Mouse (Mus musculus) lung, postnatal 0 days (tissue): Measurements from ENCODE around the gene Senp7. TPM values are rescaled to one million over a fixed set of nuclear protein-coding genes. Genes with fewer than 3 reads are reported as not detected.
A peak's percentile ranks its signal among the peaks of the same experiment; 100 is the strongest.

ENCODE experiments used
- ATAC-seq: fragments of 200-750 bp; cut with Nextera tagmentation; 2 replicates; pipeline ENCODE4 v1.8.0; 2017; ENCODE audit warnings: moderate library complexity
- DNase-seq: peaks from one replicate; pipeline ENCODE4 v3.0.0-alpha.2; 2016; ENCODE audit warnings: low spot score
- H3K27ac ChIP-seq: fragments of 300-500 bp; sonication (generic); 2 replicates; pipeline ENCODE4 v1.5.1; 2014; ENCODE audit warnings: antibody characterized with exemption, mild to moderate bottlenecking, low read length, mixed read lengths
- H3K27me3 ChIP-seq: fragments of 300-500 bp; sonication (generic); replicated peaks from 2 replicates; pipeline ENCODE4 v1.6.1; 2014; ENCODE audit warnings: low read length, mixed read lengths; ENCODE audit not compliant: insufficient read depth
- H3K36me3 ChIP-seq: fragments of 300-500 bp; sonication (generic); 2 replicates; pipeline ENCODE4 v1.6.1; 2014; ENCODE audit warnings: low read length, mixed read lengths; ENCODE audit not compliant: insufficient read depth
- H3K4me1 ChIP-seq: fragments of 300-500 bp; sonication (generic); 2 replicates; pipeline ENCODE4 v1.6.1; 2014; ENCODE audit warnings: antibody characterized with exemption, low read depth, low read length, mixed read lengths; ENCODE audit not compliant: insufficient read depth
- H3K4me2 ChIP-seq: fragments of 300-500 bp; sonication (generic); replicated peaks from 2 replicates; pipeline ENCODE4 v1.6.1; 2014; ENCODE audit warnings: low read depth, mild to moderate bottlenecking, low read length, moderate library complexity, mixed read lengths
- H3K4me3 ChIP-seq: fragments of 300-500 bp; sonication (generic); 2 replicates; pipeline ENCODE4 v1.5.1; 2014; ENCODE audit warnings: low read depth, low read length
- H3K9ac ChIP-seq: fragments of 300-500 bp; sonication (generic); replicated peaks from 2 replicates; pipeline ENCODE4 v1.6.1; 2014; ENCODE audit warnings: low read depth, mild to moderate bottlenecking
- H3K9me3 ChIP-seq: fragments of 300-500 bp; sonication (generic); 2 replicates; pipeline ENCODE4 v1.6.1; 2016; ENCODE audit warnings: low read length, mixed read lengths
- CTCF ChIP-seq: IDR thresholded peaks from 2 replicates; pipeline ENCODE4 v1.5.1; 2016; ENCODE audit warnings: antibody characterized with exemption, mild to moderate bottlenecking
- EP300 ChIP-seq: IDR thresholded peaks from 2 replicates; pipeline ENCODE4 v1.6.1; 2016; ENCODE audit warnings: antibody characterized with exemption, mild to moderate bottlenecking, control low read depth
- WGBS: fragments of 180-500 bp; shearing (Covaris S2); extraction: QIAGEN DNeasy Blood & Tissue Kit; methylation state at CpG from one replicate; pipeline ENCODE4 v1.1.7; 2014; 5-methylcytosine and 5-hydroxymethylcytosine counted together
- polyA plus RNA-seq: library from polyadenylated mRNA; unstranded; fragments of >200 nt; fragmentation: Nextera tagmentation; extraction: Ambion mirVana; gene quantifications from 2 replicates; pipeline ENCODE4 v1.2.1, GENCODE M21; 2015

Senp7 gene
- polyA plus RNA-seq, 1 experiment from 2014 or later = 19.9 TPM

- Histone ChIP-seq H3K27me3 (no peaks in the 10 kb centered on the region), H3K27ac (peak within 1 kb of the TSS; percentile 92), H3K36me3 (no peaks in the 10 kb centered on the region), H3K9ac (peak within 1 kb of the TSS; percentile 80), H3K4me1 (peaks cover 6% of the 10 kb centered on the region; the same call in 1 of the 2 replicates), H3K9me3 (no peaks in the 10 kb centered on the region), H3K4me3 (peak within 1 kb of the TSS; percentile 84), H3K4me2 (peak within 1 kb of the TSS; percentile 62)
- TF ChIP-seq EP300 (no peak), CTCF (no peak)
- DNase-seq (peak; percentile 96), ATAC-seq (peak; percentile 100)
- WGBS = under 1% methylated on average over 48 of the region's 63 CpGs
Measured at GRCm38 (mm10) chr16:56037138-56038010, 10.8 kb upstream of the Senp7 start, which contains the start of gene Trmt10c. Trmt10c (minus strand) TSS chr16:56037819.

GRCm38 (mm10) chr16:56038090-56038489, 10.0 kb upstream of the Senp7 start:
- ATAC-seq = peak; percentile 1; the same call in 1 of the 2 replicates

GRCm38 (mm10) chr16:56055911-56056310, 7.8 kb downstream of the Senp7 start:
- Histone ChIP-seq H3K27ac (no peak overlapping the region), H3K36me3 (no peaks in the 10 kb centered on the region), H3K4me3 (no peak overlapping the region), H3K27me3 (no peaks in the 10 kb centered on the region), H3K4me1 (no peaks in the 10 kb centered on the region), H3K4me2 (no peak overlapping the region), H3K9ac (no peak overlapping the region), H3K9me3 (no peaks in the 10 kb centered on the region)
- WGBS = 84% methylated on average over 3 of the region's 3 CpGs
- TF ChIP-seq EP300 (no peak), CTCF (no peak)
- DNase-seq (no peak), ATAC-seq (no peak)

More at GRCm38 (mm10) chr16:56038090-56038489, 10.0 kb upstream of the Senp7 start:
- Histone ChIP-seq H3K4me1 (peaks cover 6% of the 10 kb centered on the region; the same call in 1 of the 2 replicates), H3K4me2 (peak overlapping the region; percentile 62), H3K27ac (peak overlapping the region; percentile 92), H3K9ac (peak overlapping the region; percentile 80), H3K27me3 (no peaks in the 10 kb centered on the region), H3K36me3 (no peaks in the 10 kb centered on the region), H3K4me3 (peak overlapping the region; percentile 84), H3K9me3 (no peaks in the 10 kb centered on the region)
- WGBS = 26% methylated on average over 8 of the region's 8 CpGs
- TF ChIP-seq EP300 (no peak), CTCF (no peak)
- DNase-seq = no peak

- ATAC-seq (no peak), DNase-seq (no peak)
- Histone ChIP-seq H3K4me3 (no peak overlapping the region), H3K36me3 (no peaks in the 10 kb centered on the region), H3K4me2 (no peak overlapping the region), H3K27me3 (no peaks in the 10 kb centered on the region), H3K9me3 (no peaks in the 10 kb centered on the region), H3K27ac (no peak overlapping the region), H3K4me1 (no peaks in the 10 kb centered on the region), H3K9ac (no peak overlapping the region)
- TF ChIP-seq EP300 (no peak), CTCF (no peak)
- 76% methylated on average over 7 of the region's 7 CpGs for WGBS
Measured at GRCm38 (mm10) chr16:56056944-56057590, 8.9 kb downstream of the Senp7 start.

- Histone ChIP-seq H3K9me3 (no peaks in the 10 kb centered on the region), H3K36me3 (no peaks in the 10 kb centered on the region), H3K4me2 (no peak overlapping the region), H3K9ac (no peak overlapping the region), H3K27me3 (no peaks in the 10 kb centered on the region), H3K4me1 (no peaks in the 10 kb centered on the region), H3K27ac (no peak overlapping the region), H3K4me3 (no peak overlapping the region)
- DNase-seq (no peak), ATAC-seq (no peak)
- 82% methylated on average over 10 of the region's 10 CpGs for WGBS
- TF ChIP-seq CTCF (no peak), EP300 (no peak)
Measured at GRCm38 (mm10) chr16:56058151-56058550, 10.0 kb downstream of the Senp7 start.

GRCm38 (mm10) chr16:56061995-56062594, 14.0 kb downstream of the Senp7 start:
- no peak for DNase-seq
- H3K27me3 ChIP-seq = no peaks in the 10 kb centered on the region
- no peak overlapping the region for H3K4me3 ChIP-seq
- no peak for ATAC-seq
- H3K9ac ChIP-seq = no peak overlapping the region
- 66% methylated on average over 7 of the region's 7 CpGs for WGBS
- H3K4me2 ChIP-seq = no peak overlapping the region
- TF ChIP-seq CTCF (no peak), EP300 (no peak)
- H3K36me3 ChIP-seq = no peaks in the 10 kb centered on the region
- no peak overlapping the region for H3K27ac ChIP-seq
- no peaks in the 10 kb centered on the region for H3K4me1 ChIP-seq
- no peaks in the 10 kb centered on the region for H3K9me3 ChIP-seq
